Mouse (Mus musculus) heart, postnatal 25 days (tissue): ENCODE data around the gene Pabpn1. TPM values are rescaled to one million over a fixed set of nuclear protein-coding genes. Genes with fewer than 3 reads are reported as not detected.

Experiments
- DNase-seq: peaks from one replicate; pipeline ENCODE4 v3.0.0; 2022; ENCODE audit warnings: low spot score
- intact Hi-C: fragments of 180-260 bp; cut with DNase I; formaldehyde crosslinking; loops from one replicate; pipeline ENCODE4 v1.15.1; 2025
- total RNA-seq, 2 experiments: library from RNA; stranded (reverse); gene quantifications; 2 replicates each; pipeline ENCODE4 v1.2.3; 2021

Gene Pabpn1
- total RNA-seq, 2 experiments from 2014 or later: 50.7 to 55.6 TPM

DNA sequence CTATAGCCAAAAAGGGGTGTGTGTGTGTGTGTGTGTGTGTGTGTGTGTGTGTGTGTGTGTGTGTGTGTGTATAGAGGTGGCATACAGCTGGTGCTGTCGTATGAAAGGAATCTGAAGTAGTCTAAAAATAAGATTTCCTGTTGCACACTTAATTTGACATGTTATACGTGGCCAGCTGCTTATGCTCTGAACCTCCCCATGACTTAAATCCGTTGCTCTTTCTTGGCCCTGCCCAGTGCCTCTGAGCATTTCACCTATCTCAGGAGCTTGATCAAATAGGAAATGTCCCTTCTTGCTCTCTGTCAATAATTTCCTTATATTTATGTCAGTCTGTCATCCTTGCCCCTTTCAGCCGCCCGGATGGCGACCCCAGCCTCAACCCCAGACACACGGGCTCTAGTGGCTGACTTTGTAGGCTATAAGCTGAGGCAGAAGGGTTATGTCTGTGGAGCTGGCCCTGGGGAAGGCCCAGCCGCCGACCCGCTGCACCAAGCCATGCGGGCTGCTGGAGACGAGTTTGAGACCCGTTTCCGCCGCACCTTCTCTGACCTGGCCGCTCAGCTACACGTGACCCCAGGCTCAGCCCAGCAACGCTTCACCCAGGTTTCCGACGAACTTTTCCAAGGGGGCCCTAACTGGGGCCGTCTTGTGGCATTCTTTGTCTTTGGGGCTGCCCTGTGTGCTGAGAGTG, 8.1 kb upstream of the Pabpn1 start:
- DNase-seq: no peak

GRCm38 (mm10) chr14:54885309-54885708, 7.0 kb upstream of the Pabpn1 start:
- intact Hi-C loops: no loop called here
- no peak for DNase-seq

More for the DNA sequence above, 8.1 kb upstream of the Pabpn1 start:
- intact Hi-C loops: no loop called here

GRCm38 (mm10) chr14:54893651-54894181, 1.4 kb downstream of the Pabpn1 start:
- intact Hi-C loops: no loop called here
- peak; percentile 99 for DNase-seq

- intact Hi-C loops: no loop called here
- peak; percentile 62 for DNase-seq
Measured at GRCm38 (mm10) chr14:54894296-54895151, 2.2 kb downstream of the Pabpn1 start.

DNA sequence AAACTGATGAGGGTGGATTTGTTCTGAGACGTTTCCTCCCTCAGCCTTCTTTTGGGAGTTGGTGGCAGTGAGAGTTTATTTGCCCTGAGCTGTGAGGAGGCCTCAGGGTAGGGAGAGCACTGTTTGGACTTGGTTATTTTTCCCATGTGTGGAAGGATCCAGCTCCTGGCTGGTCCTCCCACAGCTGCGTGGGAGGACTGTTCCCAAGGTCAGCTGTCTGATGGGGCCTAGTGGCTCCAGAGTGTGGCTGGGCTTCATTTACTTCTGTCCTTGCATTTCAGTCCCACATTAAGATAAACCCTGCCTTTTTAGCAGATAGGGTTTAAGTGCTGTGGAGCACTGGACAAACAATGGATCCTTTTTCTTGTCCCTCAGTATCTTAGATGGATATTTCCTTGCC, 5.1 kb downstream of the Pabpn1 start:
- intact Hi-C loops: no loop called here
- no peak for DNase-seq

- DNase-seq: no peak
- intact Hi-C loops: loop anchor here (1.0 to 5.0 kb wide), 3 partner anchors 39 to 197 kb away; partner anchors contain the start of gene Ngdn
Measured at GRCm38 (mm10) chr14:54900383-54900782, 8.1 kb downstream of the Pabpn1 start.

- DNase-seq: no peak
- intact Hi-C loops: loop anchor here (5.0 kb wide), 1 partner anchor 194 kb away; no protein-coding TSS in a partner anchor
Measured at GRCm38 (mm10) chr14:54903641-54904040, 11.3 kb downstream of the Pabpn1 start.

GRCm38 (mm10) chr14:54908682-54909081, 16.4 kb downstream of the Pabpn1 start:
- no peak for DNase-seq
- intact Hi-C loops: no loop called here

DNA sequence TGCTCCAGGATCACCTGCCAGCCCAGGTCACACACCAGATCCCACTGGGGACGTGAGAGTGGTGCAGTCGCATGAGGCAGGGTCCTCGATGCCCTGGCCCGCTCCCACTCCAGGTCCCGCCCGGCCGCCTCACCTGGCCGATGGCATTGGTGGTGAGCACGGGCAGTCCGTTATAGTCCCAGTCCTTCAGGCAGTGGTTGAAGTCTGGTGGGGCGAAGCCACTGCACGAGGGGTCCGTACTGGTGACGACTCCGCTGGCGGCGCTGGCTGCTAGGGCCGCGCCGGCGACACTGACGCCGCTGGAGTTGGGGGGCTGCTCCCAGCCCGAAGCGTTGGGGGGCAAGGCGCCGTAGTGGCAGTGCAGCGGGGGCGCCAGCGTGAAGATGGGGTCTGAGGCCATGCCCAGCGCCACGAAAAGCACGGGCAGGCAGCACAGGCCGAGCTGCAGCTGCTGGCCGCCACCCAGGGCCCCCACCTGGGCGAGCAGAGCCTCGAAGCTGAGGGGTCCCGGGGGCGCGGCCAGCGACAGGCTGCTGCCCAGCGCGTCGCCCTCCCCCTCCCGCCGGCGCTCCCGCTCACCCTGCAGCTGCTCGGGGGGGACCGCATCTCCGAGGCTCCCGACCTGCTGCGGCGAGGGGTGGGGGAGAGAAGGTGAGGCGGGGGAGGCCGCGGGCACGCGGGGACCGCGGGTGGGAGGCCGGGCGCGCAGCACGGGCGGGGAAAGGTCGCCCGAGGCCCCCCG, 20.0 kb downstream of the Pabpn1 start:
- intact Hi-C loops: no loop called here
- no peak for DNase-seq

DNA sequence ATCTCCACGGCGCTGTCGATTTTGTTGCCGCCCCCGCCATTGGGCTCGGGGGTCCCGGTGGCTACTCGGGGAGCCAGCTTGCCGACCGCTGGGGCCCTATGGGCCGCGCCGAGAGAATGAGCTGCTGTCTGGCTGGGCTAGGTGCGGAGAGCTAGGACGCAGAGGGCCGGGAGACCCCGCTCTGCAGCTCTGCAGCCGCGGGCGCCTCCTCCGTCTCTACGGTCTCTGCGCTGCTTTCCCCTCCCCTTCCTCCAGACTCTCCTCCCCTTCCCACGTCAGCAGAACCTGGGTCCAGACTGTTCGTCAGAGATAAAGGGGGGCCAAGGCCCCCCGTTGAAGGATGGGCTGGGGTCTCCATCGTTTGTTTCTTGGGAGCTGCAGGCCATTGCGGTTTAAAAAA, 20.6 kb downstream of the Pabpn1 start, which contains the start of gene Slc22a17:
Gene Slc22a17, minus strand, starts transcription at position 247 of the 400 bp plus-strand sequence.
- intact Hi-C loops: no loop called here
- no peak for DNase-seq

DNA sequence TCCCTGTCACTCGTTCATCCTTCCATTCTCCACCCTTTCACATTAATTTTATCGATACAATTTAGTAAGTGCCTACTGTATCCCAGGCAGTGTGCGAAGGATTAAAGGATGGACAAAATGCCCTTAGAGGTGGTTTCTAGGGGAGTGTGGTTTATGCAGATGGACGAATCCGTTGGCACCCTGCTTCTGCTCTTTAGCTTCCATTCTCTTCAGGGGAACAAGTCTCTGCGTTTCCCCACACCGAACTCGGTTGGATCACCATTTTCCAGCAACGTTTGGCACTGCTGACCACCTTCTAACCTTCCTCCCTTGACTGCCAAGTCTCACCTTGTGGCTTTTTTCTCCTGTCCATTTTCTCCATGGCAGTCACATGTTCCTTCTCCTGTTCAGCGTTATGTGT, 21.0 kb downstream of the Pabpn1 start:
- DNase-seq: no peak
- intact Hi-C loops: no loop called here

DNA sequence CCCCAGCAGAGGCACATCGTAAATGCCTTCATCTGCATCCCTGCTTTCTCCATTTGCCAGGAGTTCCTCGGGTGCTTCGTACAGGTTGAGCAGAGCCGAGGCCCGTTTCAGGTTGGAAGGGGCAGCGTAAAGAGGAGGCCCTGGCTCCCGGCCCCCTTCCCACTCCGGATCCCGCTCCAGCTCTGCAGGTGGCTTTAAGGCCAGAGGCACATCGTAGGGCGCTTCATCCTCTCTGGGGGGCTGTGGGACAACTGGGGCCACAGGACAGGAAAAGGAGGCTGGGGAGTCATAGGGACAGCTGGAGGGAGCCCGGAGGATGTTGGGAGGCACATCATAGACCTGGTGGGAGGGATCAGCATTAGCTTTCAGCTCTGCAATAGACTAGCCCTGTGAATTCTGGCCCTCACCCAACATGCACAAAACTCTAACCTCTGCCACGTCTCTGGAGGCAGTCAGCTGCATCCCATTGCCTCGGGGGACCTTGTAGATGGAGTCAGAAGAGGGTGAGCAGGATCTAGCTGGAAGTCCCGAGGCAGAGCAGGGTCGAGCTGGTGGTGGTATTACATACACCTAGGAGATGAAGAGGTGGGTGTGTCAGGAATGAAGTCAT, 27.9 kb downstream of the Pabpn1 start:
- DNase-seq: no peak
- intact Hi-C loops: no loop called here

DNA sequence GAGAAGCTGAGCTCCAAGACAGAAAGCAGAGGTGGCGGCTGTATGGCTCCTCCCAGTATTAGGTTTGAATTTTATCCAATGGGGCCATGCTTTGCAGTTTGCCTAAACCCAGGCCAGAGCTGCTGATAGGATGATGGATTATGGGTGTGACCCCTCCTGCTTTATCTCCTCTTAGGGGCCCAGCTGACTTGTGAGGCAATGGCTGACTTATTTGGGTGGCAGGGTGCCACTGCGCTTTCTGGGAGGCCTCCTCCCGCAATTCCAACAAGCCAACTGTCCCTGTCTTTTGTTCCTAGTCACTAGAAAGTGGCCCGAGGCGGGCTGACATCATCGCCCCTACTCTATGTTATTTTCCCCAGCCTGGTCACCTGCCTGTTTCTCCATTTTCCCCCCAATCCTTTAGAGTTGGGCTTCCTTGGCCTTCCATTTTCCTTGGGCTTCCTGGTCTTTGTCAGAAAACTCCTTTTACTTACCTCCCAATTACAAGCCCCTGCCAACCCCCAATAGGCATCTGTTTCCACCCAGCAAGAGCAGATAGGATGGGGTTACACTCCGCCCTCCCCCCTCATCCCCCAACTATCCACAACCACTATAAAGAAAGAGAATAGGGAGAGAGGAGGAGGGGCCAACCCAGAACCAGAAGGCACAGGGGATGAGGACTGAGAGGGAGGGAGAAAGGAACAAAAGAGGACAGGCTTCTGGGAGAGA, 32.5 kb downstream of the Pabpn1 start:
- intact Hi-C loops: no loop called here
- DNase-seq: peak; percentile 76

DNA sequence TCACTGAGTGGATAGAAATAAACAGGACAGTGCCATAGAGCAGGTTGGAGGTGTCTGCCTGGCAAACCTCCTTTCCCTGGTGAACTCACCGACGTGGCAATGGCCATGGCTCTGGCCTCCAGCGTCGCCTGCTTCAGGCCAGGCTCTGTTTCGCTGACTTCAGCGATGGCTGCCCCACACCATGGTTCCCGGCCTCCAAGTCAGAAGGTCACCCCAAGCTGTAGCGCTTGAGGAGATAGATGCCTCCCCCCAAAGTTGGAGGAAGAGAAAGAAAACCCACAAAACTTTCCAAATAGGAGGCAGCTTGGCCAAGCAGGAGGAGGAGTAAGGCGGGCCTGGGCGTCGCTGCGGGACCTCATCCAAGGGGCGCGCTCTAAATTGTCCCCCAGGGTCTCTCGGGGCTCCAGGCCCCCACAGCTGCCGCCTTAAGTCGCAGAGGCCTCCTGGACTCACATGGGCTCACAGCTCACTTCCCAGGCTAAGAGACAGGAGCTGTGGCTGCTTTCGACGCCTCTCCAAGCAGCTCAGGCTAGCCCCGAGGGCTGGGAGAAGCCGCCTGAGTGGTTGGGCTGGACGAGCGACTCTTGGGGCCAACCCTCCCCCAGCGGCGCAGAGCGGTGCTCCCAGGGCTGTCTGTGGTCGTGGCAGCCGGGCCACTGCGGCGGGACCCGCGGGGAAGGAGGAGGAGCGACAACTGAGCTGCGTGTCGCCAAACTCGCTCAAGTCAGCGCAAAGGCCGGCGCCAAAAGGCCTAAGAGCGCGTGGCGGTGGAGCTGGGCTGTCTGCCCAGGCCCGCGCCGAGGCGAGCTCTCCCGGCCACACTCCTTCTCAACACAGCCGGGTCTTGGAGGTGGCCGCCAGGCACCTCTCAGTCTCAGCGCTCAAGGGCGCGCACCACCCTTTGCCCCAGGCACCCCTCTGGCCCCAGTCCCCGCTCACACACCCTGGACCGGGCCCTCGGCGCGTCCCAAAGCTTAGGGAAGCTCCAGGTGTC, 33.3 kb downstream of the Pabpn1 start, which contains the start of gene Efs:
Gene Efs, minus strand, starts transcription at position 778 of the 994 bp plus-strand sequence.
- DNase-seq: peak; percentile 61
- intact Hi-C loops: no loop called here

DNA sequence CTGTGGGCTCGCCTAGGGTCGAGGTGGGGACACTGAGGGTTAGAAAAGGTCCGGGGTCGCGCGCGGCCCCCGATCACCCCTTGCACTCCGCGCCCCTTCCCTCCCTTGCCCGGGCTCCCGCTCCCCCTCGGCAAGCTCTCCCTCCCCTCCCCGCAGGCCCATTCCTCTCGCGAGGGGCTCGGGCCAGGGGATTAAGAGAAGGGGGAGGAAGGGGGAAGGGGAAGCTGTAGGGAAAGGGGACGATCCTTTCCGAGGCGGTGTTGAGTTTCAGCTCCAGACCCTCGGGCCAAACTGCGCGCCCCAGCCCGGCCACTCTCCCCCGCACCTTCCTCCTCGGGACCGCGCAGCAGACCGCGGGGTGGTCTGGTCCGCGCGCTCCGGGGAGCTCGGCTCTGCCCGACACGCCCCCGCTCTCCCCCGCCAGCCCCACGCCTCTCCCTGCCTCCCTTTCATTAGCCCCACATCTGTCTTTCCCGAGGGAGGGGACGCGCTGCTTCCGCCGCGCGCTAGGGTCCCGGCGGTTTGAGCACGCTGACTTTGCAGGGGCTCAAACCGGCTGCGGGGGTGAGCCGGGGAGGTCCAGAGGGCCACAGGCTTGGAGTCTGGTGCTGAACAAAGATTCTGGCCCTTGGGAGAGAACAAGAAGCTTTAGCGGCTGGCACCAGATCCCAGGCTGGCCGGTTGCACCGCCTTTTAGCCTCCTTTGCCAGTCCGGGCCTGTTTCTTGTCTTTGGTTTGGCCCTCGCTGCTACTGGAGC, 34.3 kb downstream of the Pabpn1 start:
- peak; percentile 60 for DNase-seq
- intact Hi-C loops: no loop called here

- intact Hi-C loops: no loop called here
Measured at GRCm38 (mm10) chr14:54927296-54927695, 35.0 kb downstream of the Pabpn1 start.

DNA sequence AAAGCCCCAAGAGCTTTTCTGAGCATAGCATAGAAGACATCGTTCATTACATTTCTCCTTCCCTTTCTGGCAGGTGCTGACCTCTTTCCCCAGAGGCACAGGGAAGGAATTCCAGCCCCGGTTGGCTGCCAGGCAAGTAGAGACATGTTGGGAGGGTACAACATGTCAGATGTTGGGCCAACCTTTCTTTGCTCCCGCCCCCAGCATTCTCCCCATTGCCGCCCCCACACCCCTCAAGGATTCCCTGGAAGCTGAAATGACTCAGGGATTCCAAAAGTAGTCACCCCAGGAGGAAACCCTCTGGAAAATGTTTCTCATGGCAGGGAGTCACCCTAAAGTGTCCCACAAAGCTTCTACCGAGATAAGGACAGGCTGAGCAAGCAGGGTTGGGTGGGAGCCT, 37.5 kb downstream of the Pabpn1 start:
- DNase-seq: no peak
- intact Hi-C loops: no loop called here

More at GRCm38 (mm10) chr14:54927296-54927695, 35.0 kb downstream of the Pabpn1 start:
- no peak for DNase-seq
